Mouse (Mus musculus) thymus, postnatal 0 days (tissue): ENCODE data around the gene Myo15b. TPM values are rescaled to one million over a fixed set of nuclear protein-coding genes. Genes with fewer than 3 reads are reported as not detected.

Experiments
- DNase-seq: peaks from one replicate; pipeline ENCODE4 v3.0.0-alpha.2; 2015; ENCODE audit warnings: low spot score
- polyA plus RNA-seq: library from polyadenylated mRNA; unstranded; fragments of >200 nt; fragmentation: Nextera tagmentation; extraction: Ambion mirVana; gene quantifications from 2 replicates; pipeline ENCODE4 v1.2.1, GENCODE M21; 2015

Myo15b gene
- polyA plus RNA-seq, 1 experiment from 2014 or later, result 1.5 TPM

- no peak for DNase-seq
These were observed 75.5 kb downstream of the Myo15b start for GRCm38 (mm10) chr11:115933747-115934110.

GRCm38 (mm10) chr11:115939690-115940329 is 81.6 kb downstream of the Myo15b start:
- peak; percentile 84 for DNase-seq

- DNase-seq, result no peak
These were observed 83.8 kb downstream of the Myo15b start for GRCm38 (mm10) chr11:115941980-115942379.

Other genes starting within 250 kb of the Myo15b start
- gene Mif4gd, start 245.4 kb upstream of the Myo15b start, polyA plus RNA-seq, result 120 and 121 TPM in 2 replicates
- 35.5 and 39.5 TPM in 2 replicates for gene Slc25a19, start 230.1 kb upstream of the Myo15b start, polyA plus RNA-seq
- gene Grb2, start 149.8 kb upstream of the Myo15b start, polyA plus RNA-seq, result 143 and 144 TPM in 2 replicates
- gene Tmem94, start 93.0 kb upstream of the Myo15b start, polyA plus RNA-seq, result 8.3 and 9.5 TPM in 2 replicates
- 3.5 and 3.7 TPM in 2 replicates for gene Caskin2, start 44.8 kb upstream of the Myo15b start, polyA plus RNA-seq
- 23.4 and 23.5 TPM in 2 replicates for gene Tsen54, start 43.7 kb upstream of the Myo15b start, polyA plus RNA-seq
- 15.6 and 15.7 TPM in 2 replicates for gene Llgl2, start 34.4 kb upstream of the Myo15b start, polyA plus RNA-seq
- gene Smim5, start 41.6 kb downstream of the Myo15b start, polyA plus RNA-seq, result 35.4 and 39.8 TPM in 2 replicates
- 3.8 and 4.8 TPM in 2 replicates for gene Smim6, start 53.6 kb downstream of the Myo15b start, polyA plus RNA-seq
- gene Sap30bp, start 74.9 kb downstream of the Myo15b start, polyA plus RNA-seq, result 47.2 and 48.8 TPM in 2 replicates
- gene Recql5, start 75.1 kb downstream of the Myo15b start, polyA plus RNA-seq, result 16.8 and 18.9 TPM in 2 replicates
- gene Itgb4, start 116.3 kb downstream of the Myo15b start, polyA plus RNA-seq, result 7.8 TPM in 2 replicates
- gene Galk1, start 154.3 kb downstream of the Myo15b start, polyA plus RNA-seq, result 182 and 188 TPM in 2 replicates
- gene H3f3b, start 169.6 kb downstream of the Myo15b start, polyA plus RNA-seq, result 2,823 and 2,911 TPM in 2 replicates
- 20.5 and 22.9 TPM in 2 replicates for gene Unk, start 171.9 kb downstream of the Myo15b start, polyA plus RNA-seq
- gene Unc13d, start 219.6 kb downstream of the Myo15b start, polyA plus RNA-seq, result 32.4 and 34.7 TPM in 2 replicates
- gene Wbp2, start 228.6 kb downstream of the Myo15b start, polyA plus RNA-seq, result 75.1 and 97.4 TPM in 2 replicates